Mouse (Mus musculus) brain, embryonic 14.5 days (tissue): ENCODE measurements around the gene Dydc2. TPM values are rescaled to one million over a fixed set of nuclear protein-coding genes. Genes with fewer than 3 reads are reported as not detected.

Experiments used
- DNase-seq: peaks from one replicate; pipeline ENCODE4 v3.0.0-alpha.2; 2011; ENCODE audit warnings: low read depth
- CTCF ChIP-seq: fragments of 200-500 bp; IDR thresholded peaks from 2 replicates; pipeline ENCODE4 v1.5.1; 2012; ENCODE audit warnings: inconsistent platforms, mild to moderate bottlenecking, moderate library complexity, borderline replicate concordance; ENCODE audit not compliant: insufficient read depth, insufficient read length; ENCODE audit errors: extremely low read depth
- POLR2A ChIP-seq: fragments of 200-500 bp; IDR thresholded peaks from 2 replicates; pipeline ENCODE4 v1.6.1; 2012; ENCODE audit warnings: mild to moderate bottlenecking, inconsistent platforms, borderline replicate concordance; ENCODE audit not compliant: poor library complexity, insufficient read depth, insufficient read length, severe bottlenecking; ENCODE audit errors: extremely low read depth
- polyA plus RNA-seq: library from polyadenylated mRNA; depleted of rRNA; stranded (reverse); fragments of >200 nt; gene quantifications from 2 replicates; pipeline ENCODE4 v1.2.3, GENCODE M21; 2012

The Dydc2 gene
- polyA plus RNA-seq, 1 experiment, result 0.53 TPM

GRCm38 (mm10) chr14:41035146-41035798, 33.7 kb downstream of the Dydc2 start:
- TF ChIP-seq CTCF, result peak; percentile 87
- TF ChIP-seq POLR2A, result no peak
- peak; percentile 80 for DNase-seq

GRCm38 (mm10) chr14:41033135-41034110, 35.6 kb downstream of the Dydc2 start:
- TF ChIP-seq CTCF (peak; percentile 75; the same call in 1 of the 2 replicates), POLR2A (no peak)
- peak; percentile 94 for DNase-seq

- TF ChIP-seq POLR2A (no peak), CTCF (no peak)
- no peak for DNase-seq
These were observed 38.0 kb downstream of the Dydc2 start for GRCm38 (mm10) chr14:41030989-41031513.

GRCm38 (mm10) chr14:41029303-41029702, 39.7 kb downstream of the Dydc2 start:
- TF ChIP-seq CTCF (no peak), POLR2A (no peak)
- DNase-seq, result no peak

GRCm38 (mm10) chr14:41025594-41026284, 43.3 kb downstream of the Dydc2 start:
- no peak for DNase-seq
- no peak for TF ChIP-seq POLR2A
- TF ChIP-seq CTCF, result no peak

- DNase-seq, result no peak
- TF ChIP-seq CTCF (no peak), POLR2A (no peak)
These were observed 43.9 kb downstream of the Dydc2 start for GRCm38 (mm10) chr14:41025087-41025486.

- no peak for DNase-seq
- no peak for TF ChIP-seq CTCF
- TF ChIP-seq POLR2A, result no peak
These were observed 47.8 kb downstream of the Dydc2 start for GRCm38 (mm10) chr14:41021246-41021645.

- no peak for DNase-seq
- TF ChIP-seq CTCF, result no peak
- no peak for TF ChIP-seq POLR2A
These were observed 51.5 kb downstream of the Dydc2 start for GRCm38 (mm10) chr14:41017460-41017859.

GRCm38 (mm10) chr14:41014701-41015240, 54.2 kb downstream of the Dydc2 start:
- no peak for DNase-seq
- TF ChIP-seq CTCF (no peak), POLR2A (no peak)

GRCm38 (mm10) chr14:41013630-41014613, 55.1 kb downstream of the Dydc2 start, which contains the start of gene Fam213a:
Gene Fam213a, minus strand, starts transcription at chr14:41013788.
- peak; percentile 97 for DNase-seq
- no peak for TF ChIP-seq CTCF
- TF ChIP-seq POLR2A, result peak; percentile 57; the same call in 1 of the 2 replicates

- no peak for DNase-seq
- TF ChIP-seq CTCF, result no peak
- no peak for TF ChIP-seq POLR2A
These were observed 55.9 kb downstream of the Dydc2 start for GRCm38 (mm10) chr14:41013143-41013542.
